Mouse (Mus musculus) layer of hippocampus, adult 9-11 months (tissue): Measurements from ENCODE around the gene Pfkl.
"Not testable (repeated sequence)": the region's sequence is repeated elsewhere in the genome, so short reads cannot be mapped to it uniquely, and the experiment has no call there.

Experiments used
- DNase-seq: peaks from one replicate; pipeline ENCODE4 v3.0.0; 2022

The Pfkl gene

DNA sequence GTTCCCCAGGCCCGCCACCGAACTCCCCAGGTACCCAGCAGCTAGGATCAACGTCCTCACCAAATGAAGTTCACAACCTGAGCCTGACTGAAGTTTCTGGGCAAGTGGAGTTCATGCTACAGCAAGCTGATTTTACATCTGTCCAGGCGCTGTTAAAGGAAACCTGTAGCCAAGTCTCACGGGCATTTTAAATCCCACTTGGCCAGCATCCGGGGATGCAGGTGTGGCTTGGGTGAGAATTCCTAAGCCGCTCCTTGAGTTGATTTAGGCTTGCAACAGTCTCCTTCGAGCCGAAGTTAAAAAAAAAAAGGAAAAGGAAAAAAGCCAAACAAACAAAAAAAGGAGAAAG is at the start of gene Pfkl:
Pfkl (minus strand) TSS at position 139 of the 349 bp plus-strand sequence.
- no peak for DNase-seq

DNA sequence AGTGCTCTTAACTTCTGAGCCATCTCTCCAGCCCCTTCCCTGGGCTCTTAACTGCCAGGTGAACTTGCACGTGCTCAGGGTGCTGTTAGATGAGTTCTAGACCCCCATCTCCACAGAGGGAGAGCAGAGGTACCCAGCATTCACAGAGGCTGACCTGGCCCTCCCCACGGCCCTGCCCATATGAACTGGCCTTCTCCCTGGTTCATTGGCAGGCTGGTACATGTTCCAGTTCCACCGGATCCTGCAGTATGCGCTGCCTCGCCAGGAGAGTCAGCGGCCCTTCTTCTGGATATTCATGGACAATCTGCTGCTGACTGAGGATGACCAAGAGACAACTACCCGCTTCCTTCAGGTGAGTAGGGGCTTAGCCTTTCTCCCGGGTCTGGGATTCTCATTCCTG is 47.2 kb upstream of the Pfkl start:
- DNase-seq: no peak

DNA sequence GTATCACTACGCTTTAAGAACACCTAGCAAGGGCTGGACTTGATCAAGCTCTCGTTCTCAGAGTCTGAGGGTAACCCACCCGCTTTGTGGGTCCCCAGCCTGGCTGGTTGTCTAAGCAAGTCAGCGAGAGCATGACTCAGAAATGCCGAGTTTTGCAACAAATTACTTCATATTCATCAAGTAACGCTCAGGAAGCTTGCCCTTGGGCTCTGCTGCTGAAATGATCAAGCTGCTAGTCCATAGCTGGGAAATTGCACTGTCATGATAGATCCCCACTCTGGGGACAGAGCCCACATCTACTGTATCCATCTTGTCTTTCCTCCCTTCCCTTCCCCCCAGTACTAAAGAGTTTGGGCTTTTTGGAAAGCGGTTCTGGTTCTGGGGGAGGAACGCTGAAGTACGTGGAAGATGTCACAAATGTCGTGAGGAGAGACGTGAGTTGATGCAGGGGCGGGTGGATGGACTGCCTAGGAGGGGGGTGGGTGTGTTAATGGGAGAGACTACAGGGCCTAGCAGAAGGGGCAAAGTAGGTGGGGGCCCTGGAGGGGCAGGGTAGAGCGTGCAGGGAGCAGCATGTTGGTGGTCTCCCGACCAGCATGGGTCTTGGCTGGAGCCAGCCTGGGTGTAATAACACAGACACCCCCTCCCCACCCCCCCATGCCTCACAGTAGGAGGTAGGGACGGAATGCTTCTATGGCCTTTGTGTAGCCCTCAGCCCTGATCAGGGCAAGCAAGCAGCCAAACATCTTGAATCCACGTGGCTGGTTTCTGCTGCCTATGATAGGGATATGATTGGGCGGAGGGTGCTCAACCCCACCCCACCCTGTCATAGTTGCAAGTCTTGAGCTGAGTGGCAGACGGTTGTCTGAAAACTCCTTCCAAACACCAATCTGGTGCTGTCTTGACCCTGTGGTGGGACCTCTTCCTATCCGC is 45.0 kb upstream of the Pfkl start:
- DNase-seq: no peak

DNA sequence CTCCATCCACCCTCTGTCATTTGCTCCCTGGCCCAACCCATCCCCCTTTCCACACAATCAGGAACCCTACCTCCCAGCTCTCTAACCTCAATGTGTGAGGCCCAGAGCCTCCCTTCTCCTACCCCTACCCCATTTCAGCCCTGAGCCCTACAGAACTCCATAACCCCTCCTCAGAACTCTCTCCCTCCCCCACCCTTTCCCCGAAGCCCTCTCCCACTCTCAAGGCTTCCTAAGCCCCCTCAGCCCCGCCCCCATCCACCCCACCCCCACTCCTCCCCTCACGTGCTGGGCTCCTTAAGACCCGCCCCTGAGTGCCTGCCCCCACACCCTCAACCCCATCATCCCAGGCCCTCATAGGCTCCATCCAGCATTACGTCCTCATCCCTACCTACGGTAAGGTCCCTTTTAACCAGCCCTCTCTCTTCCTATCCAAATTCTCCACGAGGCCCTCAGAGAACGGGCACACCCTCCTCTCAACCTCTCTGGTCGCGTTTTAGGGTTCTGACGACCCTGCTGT is 39.7 kb upstream of the Pfkl start:
- no peak for DNase-seq

DNA sequence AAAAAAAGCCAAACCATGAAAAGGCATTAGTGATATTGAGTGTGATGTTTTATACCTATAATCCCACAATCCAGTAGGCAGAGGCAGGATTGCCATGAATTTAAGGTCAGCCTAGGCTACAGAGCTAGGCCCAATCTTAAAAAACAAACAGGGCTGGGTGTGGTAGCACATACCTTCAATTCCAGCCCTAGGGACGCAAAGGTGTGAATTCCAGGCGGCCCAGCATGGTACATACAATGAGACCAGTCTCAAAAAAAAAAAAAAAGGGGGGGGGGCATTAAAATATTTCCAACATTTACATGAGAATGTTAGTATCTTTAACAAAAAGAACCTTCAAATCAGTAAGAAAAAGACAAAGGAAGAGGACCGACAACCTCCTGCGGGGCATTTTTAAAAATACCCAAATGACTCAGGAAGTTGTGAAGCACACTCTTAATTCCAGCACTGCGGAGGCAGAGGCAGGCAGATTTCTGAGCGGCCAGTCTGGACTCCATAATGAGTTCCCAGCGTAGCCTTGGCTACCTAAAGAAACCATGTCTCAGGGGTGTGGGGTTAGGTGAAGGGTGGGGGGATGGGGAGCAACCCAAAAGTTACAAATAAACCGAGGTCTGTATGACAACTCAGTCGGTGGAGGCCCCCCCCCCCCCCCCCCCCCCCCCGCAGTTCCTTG is 38.3 kb upstream of the Pfkl start:
- DNase-seq: no peak

DNA sequence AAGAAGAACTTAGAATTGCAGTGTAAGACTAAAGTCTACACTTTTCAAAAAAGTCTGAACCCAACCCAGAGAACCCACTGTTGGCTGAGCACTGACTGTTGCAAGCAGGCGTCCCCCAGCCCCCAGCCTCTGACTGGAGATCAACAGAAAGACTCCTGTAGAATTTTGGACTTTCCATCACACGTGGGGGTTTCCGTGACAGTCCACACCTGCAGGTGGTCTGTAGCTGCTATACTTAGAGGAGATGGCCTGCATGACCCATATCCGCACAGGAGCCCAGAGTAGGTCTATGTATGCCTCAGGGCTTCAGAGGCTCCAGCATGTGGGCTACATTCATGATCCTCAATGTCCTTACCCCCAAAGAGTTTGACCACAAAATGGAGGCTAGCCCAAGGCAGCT is 36.5 kb upstream of the Pfkl start:
- no peak for DNase-seq

DNA sequence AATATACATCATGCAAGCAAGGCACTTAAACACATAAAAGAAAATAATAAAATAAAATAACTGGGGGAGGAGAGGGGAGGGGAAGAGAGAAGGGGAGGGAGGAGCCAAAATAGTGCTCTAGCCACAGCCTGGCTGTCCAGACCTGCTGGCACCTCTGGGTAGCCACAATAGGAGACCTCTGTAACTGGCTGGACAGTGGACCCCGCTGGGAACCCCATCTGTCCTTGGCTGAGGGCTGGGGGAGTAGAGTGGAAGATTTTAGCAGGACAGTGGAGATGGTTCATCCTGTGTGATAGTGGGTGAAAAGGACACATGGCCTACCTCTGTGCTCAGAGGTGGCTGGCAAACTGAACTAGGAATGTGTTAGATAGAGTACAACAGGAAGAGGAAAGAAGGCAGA is 34.6 kb upstream of the Pfkl start:
- no peak for DNase-seq

DNA sequence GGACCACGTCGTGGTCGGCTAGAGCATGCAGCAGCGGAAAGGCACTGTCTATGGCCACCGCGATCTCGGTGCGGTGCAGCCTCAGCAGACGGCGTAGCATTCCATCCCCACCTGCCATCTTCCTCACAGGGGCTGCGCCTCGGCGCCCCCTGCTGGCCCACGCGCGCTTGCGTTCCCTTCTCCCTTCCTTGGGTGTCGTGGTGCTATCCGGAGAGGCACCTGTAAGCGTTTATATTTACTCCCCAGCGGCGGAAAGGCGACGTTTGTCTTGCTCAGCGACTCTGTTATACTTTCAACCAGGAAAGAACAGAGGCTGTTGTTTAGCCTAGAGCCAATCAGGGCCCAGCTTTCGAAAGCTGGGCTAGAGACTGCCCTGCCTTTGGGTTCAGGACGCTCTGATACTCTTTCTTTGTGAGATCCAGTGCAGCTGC is 33.5 kb upstream of the Pfkl start, which contains the start of gene Aire:
Aire (minus strand) TSS at position 205 of the 431 bp plus-strand sequence.
- peak; percentile 48 for DNase-seq

DNA sequence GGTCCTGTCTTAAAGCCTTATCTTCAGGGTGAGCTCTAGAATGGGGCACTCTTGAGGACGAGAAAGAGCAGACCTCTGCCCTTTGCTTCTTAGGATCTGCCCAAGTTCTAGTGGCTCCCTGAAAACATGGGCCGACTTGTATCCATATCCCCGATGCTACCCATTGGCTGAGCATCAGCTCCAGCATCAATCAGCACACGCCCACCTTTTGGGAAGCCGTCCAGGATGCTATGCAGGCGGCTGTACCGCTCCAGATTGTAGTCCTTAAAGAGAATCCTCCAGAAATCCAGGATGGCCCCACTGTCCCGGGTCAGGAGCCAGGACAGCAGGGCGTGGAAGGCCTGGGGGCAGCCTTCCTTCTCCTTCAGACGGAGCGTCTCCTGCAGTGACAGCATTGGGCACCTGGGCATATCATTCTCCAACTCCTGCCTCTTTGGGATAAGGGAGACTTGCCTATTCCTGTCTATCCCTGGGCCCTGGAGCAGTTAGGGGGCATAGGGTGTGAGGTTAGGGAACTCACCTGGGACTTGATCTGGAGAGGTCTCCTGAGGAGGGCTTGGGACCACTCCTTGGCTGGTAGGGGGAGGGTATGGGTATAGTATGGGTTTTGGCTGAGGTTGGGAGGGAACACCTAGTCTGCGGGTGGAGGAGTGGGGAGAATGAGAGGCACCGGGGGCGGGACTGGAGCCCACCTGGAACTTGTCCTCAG is 33.0 kb upstream of the Pfkl start:
- peak; percentile 64 for DNase-seq

DNA sequence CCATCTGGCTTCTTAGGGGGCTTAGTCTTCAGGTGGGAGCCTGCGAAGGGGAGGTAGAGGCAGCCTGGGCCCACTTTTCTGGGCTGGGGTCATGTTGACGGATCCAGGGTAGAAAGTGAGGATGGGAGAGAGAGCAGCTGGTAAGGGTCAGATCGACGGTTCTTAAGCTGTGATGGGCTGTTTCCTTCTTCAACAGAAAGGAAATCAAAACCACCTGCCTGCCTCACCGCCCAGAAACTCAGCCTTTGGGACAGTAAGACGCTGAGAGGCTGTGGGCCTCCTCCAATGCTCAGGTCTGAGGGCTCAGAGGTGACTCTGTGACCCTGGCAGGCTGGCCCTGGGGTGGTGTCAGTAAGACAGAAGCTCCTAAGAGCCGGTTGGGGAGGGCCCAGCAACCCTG is 32.2 kb upstream of the Pfkl start:
- no peak for DNase-seq

DNA sequence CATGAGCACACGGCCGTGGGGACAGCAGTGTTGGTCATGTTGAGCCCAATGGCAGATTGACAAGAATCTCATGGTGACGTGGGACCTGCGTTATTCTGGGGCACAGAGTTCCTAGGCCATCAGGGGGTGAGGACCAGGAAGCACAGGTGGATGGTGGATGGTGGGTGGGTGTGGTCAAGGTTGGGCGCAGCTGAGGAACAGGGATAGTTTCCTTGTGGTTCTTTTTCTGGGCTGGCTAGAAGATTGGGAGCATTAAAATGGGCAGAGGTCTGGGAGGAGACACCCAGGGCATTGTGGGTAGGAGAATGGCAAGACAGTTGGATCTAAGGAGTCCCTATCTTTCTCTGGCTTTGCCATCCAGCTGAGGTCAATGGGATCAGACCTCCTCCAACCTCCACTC is 31.8 kb upstream of the Pfkl start, which contains the start of gene Dnmt3l:
Dnmt3l (plus strand) TSS at position 301 of the 400 bp plus-strand sequence.
- no peak for DNase-seq

DNA sequence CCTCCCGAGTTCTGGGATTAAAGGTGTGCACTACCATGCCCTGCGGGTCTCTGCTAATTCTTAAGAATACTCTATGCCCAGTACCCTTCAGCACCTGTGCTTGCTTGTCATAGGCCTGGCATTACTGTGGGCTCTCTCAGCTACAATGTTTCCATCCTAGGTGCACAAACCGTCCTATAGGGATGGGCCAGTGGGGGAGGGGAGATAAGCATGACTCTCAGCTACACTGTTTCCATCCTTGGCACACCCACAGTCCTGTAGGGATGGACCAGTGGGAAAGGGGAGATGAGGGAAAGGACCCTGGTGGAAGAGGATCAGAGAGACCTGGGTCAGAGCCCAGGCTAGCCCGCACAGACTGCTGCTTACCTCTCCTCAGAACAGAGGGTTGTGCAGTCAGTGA is 27.3 kb upstream of the Pfkl start:
- no peak for DNase-seq

DNA sequence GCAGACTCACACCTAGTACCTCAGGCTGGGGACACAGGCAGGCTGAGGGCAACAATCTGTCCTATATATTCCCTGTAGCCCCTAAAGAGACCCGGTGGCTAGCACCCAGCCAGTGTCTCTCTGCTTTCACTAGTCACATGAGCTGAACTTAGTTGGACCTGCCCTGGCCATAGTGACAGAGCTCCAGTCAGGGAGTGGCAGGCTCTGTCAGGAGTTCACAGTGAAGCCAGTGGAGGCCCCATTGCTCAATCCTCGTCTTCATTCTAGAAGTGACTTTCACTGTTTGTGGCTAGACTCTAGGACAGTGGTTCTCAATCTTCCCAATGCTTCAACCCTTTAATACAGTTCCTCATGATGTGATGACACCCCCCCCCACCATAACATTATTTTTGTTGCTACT is 22.1 kb upstream of the Pfkl start:
- DNase-seq: no peak

DNA sequence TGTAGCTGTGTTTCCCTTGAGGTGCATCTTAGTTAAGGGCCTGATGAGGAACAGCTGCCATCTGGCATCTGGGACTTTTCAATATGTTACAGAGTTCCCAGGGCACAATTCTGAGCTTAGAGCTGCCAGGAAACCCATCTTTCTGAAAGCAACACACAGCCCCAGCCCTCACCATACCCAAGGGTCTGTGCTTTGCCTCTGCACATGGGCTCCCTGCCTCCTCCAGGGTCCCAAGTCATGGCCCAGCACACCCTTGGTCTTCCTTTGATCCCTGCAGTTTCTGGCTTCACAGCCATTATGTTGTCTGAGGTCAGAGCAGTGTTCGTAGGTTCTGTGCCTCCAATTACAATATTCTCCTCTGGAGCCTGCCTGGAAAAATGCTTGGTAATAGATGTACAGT is 19.2 kb upstream of the Pfkl start:
- DNase-seq: no peak

DNA sequence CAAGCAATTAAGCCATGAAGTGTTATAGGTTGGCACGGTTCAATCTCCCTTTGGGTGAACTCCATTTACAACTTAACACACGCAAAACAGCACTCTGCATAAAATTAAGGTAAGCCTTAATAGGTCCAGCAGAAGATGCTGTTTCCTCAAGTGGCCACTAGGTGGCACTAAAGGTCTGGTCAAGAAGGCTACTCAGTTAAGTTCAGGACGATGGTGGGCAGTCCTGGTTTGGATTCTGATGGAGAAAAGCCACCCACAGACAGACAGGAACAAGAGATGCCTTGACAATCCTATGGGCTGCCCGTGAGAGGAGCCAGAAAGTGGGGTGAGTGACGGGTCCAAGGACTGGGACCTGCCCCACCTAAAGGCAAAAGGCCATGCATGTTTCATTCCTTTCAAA is 18.2 kb upstream of the Pfkl start:
- peak; percentile 62 for DNase-seq

DNA sequence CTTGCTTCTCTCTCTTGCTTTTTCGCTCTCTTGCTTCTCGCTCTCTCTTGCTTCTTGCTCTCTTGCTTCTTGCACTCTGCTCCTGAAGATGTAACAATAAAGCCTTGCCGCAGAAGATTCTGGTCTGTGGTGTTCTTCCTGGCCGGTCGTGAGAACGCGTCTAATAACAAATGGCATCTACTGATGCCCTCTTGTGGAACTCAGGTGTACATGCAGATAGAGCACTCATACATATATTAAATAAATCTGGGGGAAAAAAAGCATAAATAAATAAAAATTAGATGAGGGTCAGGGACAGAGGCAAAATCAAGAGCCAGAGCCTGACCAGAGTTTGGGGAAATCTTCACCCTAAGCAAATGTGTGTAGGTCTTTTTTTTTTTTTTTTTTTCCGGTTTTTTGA is 15.6 kb upstream of the Pfkl start:
- not testable (repeated sequence) for DNase-seq

DNA sequence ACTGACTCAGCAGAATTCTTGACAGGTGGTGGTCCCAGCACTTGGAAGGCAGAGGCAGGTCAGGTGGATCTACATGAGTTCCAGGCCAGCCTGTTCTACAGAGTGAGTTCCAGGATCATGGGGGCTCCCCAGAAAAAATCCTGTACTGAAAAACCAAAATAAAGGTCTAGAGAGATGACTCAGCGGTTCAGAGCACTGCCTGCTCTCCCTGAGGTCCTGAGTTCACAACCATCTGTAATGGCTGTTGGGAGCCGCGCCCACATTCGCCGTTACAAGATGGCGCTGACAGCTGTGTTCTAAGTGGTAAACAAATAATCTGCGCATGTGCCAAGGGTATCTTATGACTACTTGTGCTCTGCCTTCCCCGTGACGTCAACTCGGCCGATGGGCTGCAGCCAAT is 10.1 kb upstream of the Pfkl start:
- DNase-seq: not testable (repeated sequence)

DNA sequence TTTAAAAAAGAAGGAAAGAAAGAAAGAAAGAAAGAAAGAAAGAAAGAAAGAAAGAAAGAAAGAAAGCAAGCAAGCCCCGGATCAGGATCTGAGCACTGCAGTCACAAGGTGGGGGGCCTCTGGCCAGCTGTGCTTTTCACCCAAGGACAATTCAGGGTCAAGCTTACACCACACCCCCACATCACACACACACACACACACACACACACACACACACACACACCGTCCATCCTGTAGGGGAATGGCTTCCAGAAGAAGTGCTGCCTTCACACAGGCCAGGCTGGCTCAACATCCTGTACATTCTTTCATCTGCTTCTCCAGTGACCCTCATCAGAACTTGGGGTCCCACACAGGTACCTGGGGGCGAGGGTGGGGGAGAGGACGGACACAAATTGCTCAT is 9.4 kb upstream of the Pfkl start:
- no peak for DNase-seq

DNA sequence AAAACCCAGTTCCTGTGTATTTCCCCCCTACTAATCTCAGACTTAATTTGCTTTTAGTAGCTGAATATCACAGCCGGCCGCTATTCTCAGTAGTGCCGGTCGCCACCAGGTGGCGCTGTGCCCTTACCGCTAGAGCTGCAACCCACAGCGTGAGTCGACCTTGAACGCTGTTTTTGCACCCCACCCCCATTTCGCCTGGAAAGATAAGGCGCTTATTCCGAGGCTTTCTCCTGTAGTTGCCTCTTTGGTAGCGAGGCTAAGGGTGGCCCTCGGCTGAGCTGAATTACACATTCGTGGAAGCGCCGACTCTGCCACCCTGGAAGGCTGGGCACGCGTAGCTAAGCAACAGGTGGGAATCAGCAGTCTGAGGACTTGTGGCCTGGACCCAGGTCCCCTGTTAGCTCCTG is 8.9 kb upstream of the Pfkl start:
- peak; percentile 56 for DNase-seq

DNA sequence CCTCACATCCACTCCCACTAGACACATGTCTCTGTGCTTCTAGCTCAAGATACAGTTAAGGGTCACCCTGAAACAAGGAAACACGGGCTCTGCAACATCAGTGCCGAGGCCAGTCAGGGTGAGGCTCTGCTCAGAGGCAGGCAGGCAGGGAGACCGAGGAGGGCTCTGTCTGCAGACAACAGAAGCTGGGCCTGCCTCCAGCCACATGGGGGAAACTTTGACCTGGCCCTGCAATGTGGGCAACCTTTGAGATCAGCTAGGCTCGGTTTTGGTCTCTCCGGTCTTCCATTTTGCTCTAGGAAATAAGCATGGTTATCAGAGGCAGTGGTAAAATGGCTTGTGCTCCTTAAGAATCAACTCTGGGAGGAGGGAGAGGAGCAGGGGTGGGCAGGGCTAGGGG is 6.5 kb upstream of the Pfkl start:
- no peak for DNase-seq

DNA sequence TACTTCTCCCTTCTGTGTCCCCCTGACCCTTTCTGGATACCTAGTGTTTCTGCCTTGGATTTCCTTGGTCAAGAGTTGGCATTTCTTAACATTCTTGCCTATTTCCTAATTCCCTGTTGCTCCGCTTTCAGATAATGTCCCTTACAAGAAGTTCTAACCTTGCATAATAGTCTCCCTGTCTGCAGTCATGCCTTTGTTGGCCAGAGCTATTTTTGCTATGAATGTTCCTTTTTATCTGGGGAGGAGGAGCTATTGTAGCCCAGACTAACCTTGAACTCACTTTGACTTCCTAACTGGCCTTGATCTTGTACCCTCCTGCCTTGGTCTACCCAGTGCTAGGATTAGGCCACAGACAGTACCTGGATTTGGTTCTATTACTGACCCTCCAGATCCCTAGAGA is 5.6 kb upstream of the Pfkl start:
- no peak for DNase-seq

DNA sequence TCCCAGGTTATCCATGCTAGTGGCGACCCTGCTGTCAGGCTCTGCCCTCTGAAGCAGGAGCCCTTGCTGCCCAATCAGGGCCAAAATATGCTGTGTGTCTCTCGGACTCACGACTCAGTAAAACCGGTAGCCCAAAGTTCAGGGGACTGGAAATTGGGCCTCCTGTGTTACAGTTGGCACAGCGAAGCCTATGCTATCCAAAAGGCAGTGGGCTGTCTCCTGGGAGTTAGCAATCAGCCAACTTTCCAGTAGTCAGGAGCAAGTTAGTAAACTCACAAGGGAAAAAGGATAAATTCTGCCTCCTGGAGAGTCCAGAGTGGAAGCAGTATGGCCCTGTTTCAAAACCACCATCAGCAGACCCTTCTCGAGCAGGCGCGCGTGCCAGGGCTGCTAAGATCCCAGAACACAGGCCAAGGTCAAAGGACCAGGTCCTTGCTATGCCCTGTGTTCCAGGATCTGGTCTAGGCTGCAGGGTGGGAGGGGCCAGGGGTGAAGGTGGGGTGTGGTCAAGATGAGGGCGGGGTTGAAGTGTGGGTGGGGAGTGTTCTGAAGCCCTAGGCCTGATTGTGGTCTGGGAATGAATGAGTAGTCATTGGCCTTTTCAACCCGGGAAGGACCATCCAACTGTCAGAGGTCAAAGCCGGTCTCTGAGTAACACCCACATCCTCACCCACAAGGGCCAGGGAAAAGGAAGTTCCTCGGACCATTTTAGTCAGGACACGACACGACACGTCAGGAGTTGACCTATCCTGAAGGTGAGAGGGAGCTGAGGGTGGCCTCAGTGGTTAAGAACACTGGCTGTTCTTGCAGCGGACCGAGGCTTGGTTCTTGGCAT is 3.0 kb upstream of the Pfkl start:
- no peak for DNase-seq
